Mouse (Mus musculus) A20 (cell line): ENCODE results near the gene Prr11.
"Not testable (repeated sequence)": the region's sequence is repeated elsewhere in the genome, so short reads cannot be mapped to it uniquely, and the experiment has no call there.

ENCODE experiments used
- DNase-seq: peaks from one replicate; pipeline ENCODE4 v3.0.0-alpha.2; 2011; ENCODE audit warnings: low read depth, low spot score

The Prr11 gene

DNA sequence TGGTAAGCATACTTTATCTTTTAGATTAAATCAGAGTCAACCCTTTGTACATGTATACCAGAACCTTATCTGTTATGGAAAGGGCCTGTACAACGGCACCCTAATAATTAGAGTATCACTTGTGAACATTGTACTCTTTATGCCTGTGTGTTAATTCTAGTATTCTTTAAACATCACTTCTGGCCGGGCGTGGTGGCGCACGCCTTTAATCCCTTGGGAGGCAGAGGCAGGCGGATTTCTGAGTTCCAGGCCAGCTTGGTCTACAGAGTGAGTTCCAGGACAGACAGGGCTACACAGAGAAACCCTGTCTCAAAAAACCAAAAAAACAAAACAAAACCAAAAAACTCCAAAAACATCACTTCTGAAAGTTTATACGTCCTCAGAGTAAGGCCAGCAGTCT, 59.6 kb downstream of the Prr11 start:
- DNase-seq = not testable (repeated sequence)

DNA sequence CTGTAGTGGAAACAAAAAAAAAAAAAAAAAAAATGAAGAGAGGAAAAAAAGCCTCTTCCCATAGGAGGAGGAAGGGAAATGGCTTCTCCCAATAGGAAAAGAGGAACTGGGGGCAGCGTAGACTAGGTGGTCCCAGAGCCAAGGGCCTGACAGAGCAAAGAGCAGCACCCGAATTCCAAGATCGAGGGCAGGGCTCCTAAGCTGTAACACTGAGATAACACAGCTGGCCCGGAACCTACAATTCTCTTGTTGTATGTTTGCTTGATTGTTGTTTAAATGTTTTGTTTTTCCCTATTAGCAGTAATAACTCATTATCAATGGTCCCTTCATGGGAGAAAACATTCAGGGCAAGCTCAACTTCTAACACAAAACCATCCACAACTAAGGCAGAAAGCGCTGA, 61.5 kb downstream of the Prr11 start:
- DNase-seq = no peak

DNA sequence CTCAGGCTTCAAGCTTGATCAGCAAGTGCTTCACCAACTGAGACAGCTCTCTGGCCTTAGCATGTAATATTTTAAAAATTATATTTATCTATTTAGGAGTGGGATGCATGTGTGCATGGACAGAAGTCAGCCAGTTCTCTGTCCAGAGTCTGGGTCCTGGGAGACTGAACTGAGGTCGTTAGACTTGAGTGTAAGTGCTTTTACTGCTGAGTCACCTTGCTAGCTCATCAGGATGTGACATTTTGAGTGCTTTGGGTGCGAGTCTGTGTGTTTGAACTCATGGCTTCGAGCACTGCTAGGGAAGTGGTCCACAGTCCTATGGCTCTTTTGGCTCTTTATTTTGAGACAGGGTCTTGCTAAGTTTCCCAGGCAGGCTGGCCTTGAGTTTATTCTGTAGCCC, 65.5 kb downstream of the Prr11 start:
- no peak for DNase-seq

DNA sequence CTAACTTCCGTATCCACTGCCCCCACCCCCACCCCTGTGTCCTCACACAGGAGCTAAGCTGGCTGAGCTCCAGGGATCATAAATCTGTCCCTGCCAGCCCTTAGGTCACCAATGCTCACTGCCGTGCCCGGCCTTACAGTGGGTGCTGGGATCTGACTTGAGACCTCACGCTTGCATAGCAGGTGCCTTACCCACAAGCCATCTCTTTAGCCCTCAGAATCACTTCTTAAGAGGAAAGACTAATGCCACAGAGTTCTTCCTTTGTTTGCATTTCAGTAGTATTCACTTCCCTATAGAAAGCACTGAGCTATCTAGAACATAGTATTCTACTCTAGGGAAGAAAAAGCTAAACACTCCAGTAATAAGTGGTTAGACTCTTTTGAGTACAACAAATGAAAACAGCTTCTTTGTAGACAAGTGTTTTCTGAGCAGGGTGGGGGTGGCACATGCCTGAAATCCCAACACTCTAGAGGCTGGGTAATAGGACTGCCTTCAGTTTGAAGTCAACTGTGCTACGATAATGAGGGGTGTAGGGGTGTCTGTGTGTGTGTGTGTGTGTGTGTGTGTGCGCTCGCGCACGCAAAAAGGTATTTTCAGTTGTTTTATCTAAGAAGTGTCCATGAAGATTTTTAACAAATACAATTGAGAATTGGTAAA, 69.1 kb downstream of the Prr11 start:
- peak; percentile 64 for DNase-seq
